ENCODE assay signal across 21 mouse cellular contexts in the genomic region with DNA sequence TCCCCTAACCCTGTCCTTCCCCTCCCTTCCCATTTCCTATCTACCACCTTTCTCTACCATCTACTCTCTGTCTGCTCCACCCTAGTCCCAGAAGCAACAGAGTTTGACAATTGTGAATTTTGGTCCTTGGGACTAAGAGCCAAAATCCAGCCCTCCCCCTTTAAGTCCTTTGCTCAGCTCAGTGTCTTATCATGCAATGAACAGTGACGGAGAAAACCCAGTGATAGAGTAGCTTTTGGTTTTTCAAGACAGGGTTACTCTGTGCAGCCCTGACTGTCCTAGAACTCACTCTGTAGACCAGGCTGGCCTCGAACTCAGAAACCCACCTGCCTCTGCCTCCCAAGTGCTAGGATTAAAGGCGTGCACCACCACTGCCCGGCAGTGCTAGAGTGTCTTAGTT.
"Had no signal": no experiment of that assay in that cellular context is flagged by ENCODE, and none has a peak within 500 bp of the region (broad histone marks: within the 10 kb centered on the region; RNA-seq: fewer than 3 reads in every experiment).

No protein-coding gene starts in this region.

- DNase-seq: kidney, adult 18-20 months; kidney, adult 9 months; kidney, postnatal 14 days; kidney, postnatal 4 days; left cerebral cortex, postnatal 4 days; lung, embryonic 14.5 days; retina, postnatal 1 day; right cerebral cortex, postnatal 25 days; spleen, adult 18-20 months; thymus, postnatal 25 days had no signal

- H3K4me3 ChIP-seq: intestine, embryonic 15.5 days; limb, embryonic 12.5 days; limb, embryonic 15.5 days; midbrain, embryonic 12.5 days; myocyte; neural tube, embryonic 13.5 days; stomach, embryonic 15.5 days had no signal

- H3K4me1 ChIP-seq: midbrain, embryonic 12.5 days; neural tube, embryonic 13.5 days had no signal

- H3K36me3 ChIP-seq: intestine, embryonic 15.5 days; limb, embryonic 12.5 days; limb, embryonic 15.5 days; midbrain, embryonic 12.5 days; neural tube, embryonic 13.5 days; stomach, embryonic 15.5 days had no signal

- H3K9me3 ChIP-seq: intestine, embryonic 15.5 days; limb, embryonic 15.5 days; neural tube, embryonic 13.5 days; stomach, embryonic 15.5 days had no signal

- ATAC-seq: intestine, embryonic 15.5 days; lung, postnatal 0 days; midbrain, embryonic 16.5 days had no signal

- H3K9ac ChIP-seq: intestine, embryonic 15.5 days; limb, embryonic 12.5 days; limb, embryonic 15.5 days; lung, embryonic 14.5 days; midbrain, embryonic 12.5 days; neural tube, embryonic 13.5 days; stomach, embryonic 15.5 days had no signal

- H3K27me3 ChIP-seq: intestine, embryonic 15.5 days; limb, embryonic 12.5 days; limb, embryonic 15.5 days; megakaryocyte, embryonic 14.5 days; midbrain, embryonic 12.5 days; neural tube, embryonic 13.5 days; stomach, embryonic 15.5 days had no signal

- H3K4me2 ChIP-seq: intestine, embryonic 15.5 days; limb, embryonic 12.5 days; limb, embryonic 15.5 days; lung, embryonic 14.5 days; midbrain, embryonic 12.5 days; neural tube, embryonic 13.5 days; stomach, embryonic 15.5 days had no signal

- H3K27ac ChIP-seq: intestine, embryonic 15.5 days; limb, embryonic 12.5 days; limb, embryonic 15.5 days; macrophage; midbrain, embryonic 12.5 days; neural tube, embryonic 13.5 days; stomach, embryonic 15.5 days had no signal
